Mouse (Mus musculus) heart, postnatal 0 days (tissue): ENCODE results near the gene Kcnq1. TPM values are rescaled to one million over a fixed set of nuclear protein-coding genes. Genes with fewer than 3 reads are reported as not detected.

Experiments used
- ATAC-seq: fragments of 200-750 bp; cut with Nextera tagmentation; 2 replicates; pipeline ENCODE4 v1.8.0; 2017; ENCODE audit warnings: low read depth, moderate number of reproducible peaks, moderate library complexity; ENCODE audit not compliant: insufficient read depth
- DNase-seq: peaks from one replicate; pipeline ENCODE4 v3.0.0-alpha.2; 2016; ENCODE audit warnings: low spot score
- H3K27ac ChIP-seq: fragments of 300-500 bp; sonication (generic); 2 replicates; pipeline ENCODE4 v1.5.1; 2014; ENCODE audit warnings: low read depth, mild to moderate bottlenecking
- H3K27me3 ChIP-seq: fragments of 300-500 bp; sonication (generic); 2 replicates; pipeline ENCODE4 v1.6.1; 2014; ENCODE audit warnings: low read length, mixed read lengths; ENCODE audit not compliant: control insufficient read depth, insufficient read depth
- H3K36me3 ChIP-seq: fragments of 300-500 bp; sonication (generic); replicated peaks from 2 replicates; pipeline ENCODE4 v1.6.1; 2014; ENCODE audit warnings: low read length, mixed read lengths; ENCODE audit not compliant: control insufficient read depth, insufficient read depth
- H3K4me1 ChIP-seq: fragments of 300-500 bp; sonication (generic); 2 replicates; pipeline ENCODE4 v1.6.1; 2014; ENCODE audit warnings: antibody characterized with exemption; ENCODE audit not compliant: control insufficient read depth, insufficient read depth
- H3K4me2 ChIP-seq: fragments of 300-500 bp; sonication (generic); 2 replicates; pipeline ENCODE4 v1.6.1; 2014; ENCODE audit warnings: low read depth, mild to moderate bottlenecking, low read length, moderate library complexity
- H3K4me3 ChIP-seq: fragments of 300-500 bp; sonication (generic); 2 replicates; pipeline ENCODE4 v1.5.1; 2014; ENCODE audit warnings: low read depth, low read length
- H3K9ac ChIP-seq: fragments of 300-500 bp; sonication (generic); replicated peaks from 2 replicates; pipeline ENCODE4 v1.6.1; 2014; ENCODE audit warnings: low read depth, low read length, mixed read lengths
- H3K9me3 ChIP-seq: fragments of 300-500 bp; sonication (generic); replicated peaks from 2 replicates; pipeline ENCODE4 v1.6.1; 2016; ENCODE audit warnings: low read length; ENCODE audit not compliant: control insufficient read depth
- CTCF ChIP-seq: IDR thresholded peaks from 2 replicates; pipeline ENCODE4 v1.5.1; 2016; ENCODE audit warnings: antibody characterized with exemption, control low read depth, low read depth
- EP300 ChIP-seq: IDR thresholded peaks from 2 replicates; pipeline ENCODE4 v1.6.1; 2016; ENCODE audit warnings: antibody characterized with exemption, low read depth
- WGBS: fragments of 180-500 bp; shearing (Covaris S2); extraction: QIAGEN DNeasy Blood & Tissue Kit; methylation state at CpG from one replicate; pipeline ENCODE4 v1.1.7; 2014; 5-methylcytosine and 5-hydroxymethylcytosine counted together
- polyA plus RNA-seq: library from polyadenylated mRNA; unstranded; fragments of >200 nt; fragmentation: Nextera tagmentation; extraction: Ambion mirVana; gene quantifications from 2 replicates; pipeline ENCODE4 v1.2.1, GENCODE M21; 2015
- total RNA-seq: library from RNA; depleted of rRNA; stranded (reverse); fragments of >200 nt; gene quantifications from 2 replicates; pipeline ENCODE4 v1.2.3, GENCODE M21; 2014; ENCODE audit warnings: low replicate concordance

Kcnq1 gene
- total and polyA plus RNA-seq, 2 experiments from 2014 or later, result 37.2 to 75.9 TPM

GRCm38 (mm10) chr7:143349287-143349686, 243.1 kb downstream of the Kcnq1 start:
- peaks cover 17% of the 10 kb centered on the region for H3K4me1 ChIP-seq
- H3K36me3 ChIP-seq, result no peaks in the 10 kb centered on the region
- H3K4me2 ChIP-seq, result no peak overlapping the region
- DNase-seq, result no peak
- no peak overlapping the region for H3K27ac ChIP-seq
- no peak overlapping the region for H3K9ac ChIP-seq
- no peaks in the 10 kb centered on the region for H3K27me3 ChIP-seq
- TF ChIP-seq EP300 (no peak), CTCF (no peak)
- no peak overlapping the region for H3K4me3 ChIP-seq
- H3K9me3 ChIP-seq, result no peaks in the 10 kb centered on the region
- peak; percentile 32; the same call in 1 of the 2 replicates for ATAC-seq
- 36% methylated on average over 7 of the region's 7 CpGs for WGBS

GRCm38 (mm10) chr7:143349848-143350247, 243.7 kb downstream of the Kcnq1 start:
- H3K9me3 ChIP-seq, result no peaks in the 10 kb centered on the region
- TF ChIP-seq CTCF (no peak), EP300 (no peak)
- no peaks in the 10 kb centered on the region for H3K27me3 ChIP-seq
- peak overlapping the region; percentile 15; the same call in 1 of the 2 replicates for H3K27ac ChIP-seq
- no peak overlapping the region for H3K9ac ChIP-seq
- H3K4me1 ChIP-seq, result peaks cover 17% of the 10 kb centered on the region
- H3K4me3 ChIP-seq, result no peak overlapping the region
- 49% methylated on average over 1 of the region's 1 CpGs for WGBS
- no peak overlapping the region for H3K4me2 ChIP-seq
- H3K36me3 ChIP-seq, result no peaks in the 10 kb centered on the region
- DNase-seq, result no peak
- peak; percentile 64 for ATAC-seq

- Histone ChIP-seq H3K36me3 (no peaks in the 10 kb centered on the region), H3K4me3 (no peak overlapping the region), H3K9me3 (no peaks in the 10 kb centered on the region), H3K4me2 (no peak overlapping the region), H3K4me1 (peaks cover 15% of the 10 kb centered on the region), H3K27me3 (no peaks in the 10 kb centered on the region), H3K27ac (no peak overlapping the region), H3K9ac (no peak overlapping the region)
- TF ChIP-seq CTCF (no peak), EP300 (no peak)
- ATAC-seq, result no peak
- 42% methylated on average over 5 of the region's 5 CpGs for WGBS
- DNase-seq, result no peak
Observed at GRCm38 (mm10) chr7:143355831-143356230, 249.7 kb downstream of the Kcnq1 start.

GRCm38 (mm10) chr7:143357109-143357508, 250.9 kb downstream of the Kcnq1 start:
- Histone ChIP-seq H3K27me3 (no peaks in the 10 kb centered on the region), H3K9ac (no peak overlapping the region), H3K36me3 (0 out of 2 replicates have a peak, but pooled peaks cover 3% of the 10 kb centered on the region), H3K4me3 (no peak overlapping the region), H3K9me3 (no peaks in the 10 kb centered on the region), H3K27ac (no peak overlapping the region), H3K4me1 (peaks cover 15% of the 10 kb centered on the region), H3K4me2 (no peak overlapping the region)
- TF ChIP-seq CTCF (no peak), EP300 (no peak)
- ATAC-seq (no peak), DNase-seq (no peak)
- WGBS, result 55% methylated on average over 1 of the region's 1 CpGs

GRCm38 (mm10) chr7:143357831-143358230, 251.7 kb downstream of the Kcnq1 start:
- TF ChIP-seq EP300, result no peak
- TF ChIP-seq CTCF, result no peak
- Histone ChIP-seq H3K9me3 (no peaks in the 10 kb centered on the region), H3K4me2 (no peak overlapping the region), H3K27me3 (no peaks in the 10 kb centered on the region), H3K9ac (no peak overlapping the region), H3K27ac (peak overlapping the region; percentile 0; the same call in 1 of the 2 replicates), H3K36me3 (peaks cover 10% of the 10 kb centered on the region; the same call in 1 of the 2 replicates), H3K4me3 (no peak overlapping the region), H3K4me1 (peaks cover 15% of the 10 kb centered on the region)
- DNase-seq (no peak), ATAC-seq (no peak; the same call in 1 of the 2 replicates)
- 30% methylated on average over 4 of the region's 4 CpGs for WGBS

- WGBS, result 91% methylated on average over 1 of the region's 1 CpGs
- no peak overlapping the region for H3K4me2 ChIP-seq
- H3K27ac ChIP-seq, result no peak overlapping the region
- TF ChIP-seq CTCF, result no peak
- no peak for TF ChIP-seq EP300
- H3K27me3 ChIP-seq, result no peaks in the 10 kb centered on the region
- H3K9ac ChIP-seq, result no peak overlapping the region
- DNase-seq (no peak), ATAC-seq (no peak)
- peaks cover 32% of the 10 kb centered on the region for H3K4me1 ChIP-seq
- peaks cover 14% of the 10 kb centered on the region; the same call in 1 of the 2 replicates for H3K36me3 ChIP-seq
- no peak overlapping the region for H3K4me3 ChIP-seq
- no peaks in the 10 kb centered on the region for H3K9me3 ChIP-seq
Observed at GRCm38 (mm10) chr7:143359762-143360161, 253.6 kb downstream of the Kcnq1 start.
